15 mouse cellular contexts compared by ENCODE assay signal in genomic region chr4:72233584-72234219, GRCm38 (mm10). TPM values are rescaled to one million over a fixed set of nuclear protein-coding genes. Genes with fewer than 3 reads are reported as not detected.
DNase-seq lines count a peak whose midpoint lies in the region; ATAC-seq and TF ChIP-seq lines count a peak whose summit lies in the region.
"Had no signal": no experiment of that assay in that cellular context is flagged by ENCODE, and none has a peak within 500 bp of the region (broad histone marks: within the 10 kb centered on the region; RNA-seq: fewer than 3 reads in every experiment).

No protein-coding gene starts in this region.

- no peaks in the 10 kb centered on the region for H3K4me1 ChIP-seq in ES-E14 (ENCODE audit: control insufficient read depth in 2 of 2, insufficient read depth in 2 of 2, low read length in 2 of 2, poor library complexity in 1 of 2)
- no peaks in the 10 kb centered on the region for H3K4me1 ChIP-seq in stomach, postnatal 0 days (replicated peaks; ENCODE audit: control insufficient read depth, insufficient read depth)
- H3K4me1 ChIP-seq: heart, embryonic 13.5 days; kidney, embryonic 15.5 days; limb, embryonic 12.5 days; megakaryocyte, embryonic 14.5 days had no signal

- 35% methylated on average over 4 of the region's 4 CpGs for WGBS in stomach, postnatal 0 days

- H3K9ac ChIP-seq in ES-E14 (ENCODE audit: insufficient read depth, low read depth, low read length, poor library complexity, severe bottlenecking) = no peak overlapping the region
- H3K9ac ChIP-seq in stomach, postnatal 0 days (ENCODE audit: low read length) = no peak overlapping the region
- H3K9ac ChIP-seq: heart, embryonic 13.5 days; kidney, embryonic 15.5 days; limb, embryonic 12.5 days had no signal

- no peak overlapping the region for H3K4me2 ChIP-seq in stomach, postnatal 0 days (replicated peaks; ENCODE audit: low read depth)
- H3K4me2 ChIP-seq: heart, embryonic 13.5 days; kidney, embryonic 15.5 days; limb, embryonic 12.5 days had no signal

- H3K4me3 ChIP-seq in ES-E14 (ENCODE audit: insufficient read depth in 1 of 2, low read depth in 1 of 2, low read length in 2 of 2, poor library complexity in 1 of 2, severe bottlenecking in 1 of 2) = no peak overlapping the region
- no peak overlapping the region for H3K4me3 ChIP-seq in stomach, postnatal 0 days (ENCODE audit: low read depth, low read length)
- H3K4me3 ChIP-seq: heart, embryonic 13.5 days; kidney, embryonic 15.5 days; limb, embryonic 12.5 days; megakaryocyte, embryonic 14.5 days had no signal

- H3K36me3 ChIP-seq in ES-E14 (ENCODE audit: control insufficient read depth, insufficient read depth, low read length, poor library complexity, severe bottlenecking) = no peaks in the 10 kb centered on the region
- H3K36me3 ChIP-seq in stomach, postnatal 0 days (ENCODE audit: control insufficient read depth, insufficient read depth, low read length) = no peaks in the 10 kb centered on the region
- H3K36me3 ChIP-seq: heart, embryonic 13.5 days; kidney, embryonic 15.5 days; limb, embryonic 12.5 days had no signal

- in situ Hi-C loops in ES-E14 (cut with MboI; ENCODE audit: low sequenced_read_pairs in 2 of 2, unreplicated experiment in 2 of 2) = no loop called here

- TF ChIP-seq CTCF in stomach, postnatal 0 days (IDR thresholded peaks at IDR 0.05; ENCODE audit: low read depth) = no peak

- no peaks in the 10 kb centered on the region for H3K27me3 ChIP-seq in stomach, postnatal 0 days (ENCODE audit: control insufficient read depth, insufficient read depth, low read length)
- H3K27me3 ChIP-seq: CH12.LX; heart, embryonic 13.5 days; kidney, embryonic 15.5 days; limb, embryonic 12.5 days; megakaryocyte, embryonic 14.5 days had no signal

- H3K27ac ChIP-seq in ES-E14 (ENCODE audit: insufficient read depth, low read depth, low read length, poor library complexity, severe bottlenecking) = no peak overlapping the region
- no peak overlapping the region for H3K27ac ChIP-seq in stomach, postnatal 0 days (replicated peaks)
- H3K27ac ChIP-seq: heart, embryonic 13.5 days; kidney, embryonic 15.5 days; limb, embryonic 12.5 days had no signal

- TF ChIP-seq EP300 in stomach, postnatal 0 days (optimal IDR thresholded peaks at IDR 0.05) = no peak

- ATAC-seq in stomach, postnatal 0 days (ENCODE audit: low FRiP score, low TSS enrichment) = no peak

- no peaks in the 10 kb centered on the region for H3K9me3 ChIP-seq in ES-E14 (ENCODE audit: control insufficient read depth, insufficient read depth, low read depth, low read length)
- no peaks in the 10 kb centered on the region for H3K9me3 ChIP-seq in stomach, postnatal 0 days (ENCODE audit: control insufficient read depth, low read length)
- H3K9me3 ChIP-seq: heart, embryonic 13.5 days; kidney, embryonic 15.5 days; limb, embryonic 12.5 days; megakaryocyte, embryonic 14.5 days had no signal

- peak; percentile 10 for DNase-seq in layer of hippocampus, adult 9-10 months (ENCODE audit: low spot score)
- no peak for DNase-seq in layer of hippocampus, postnatal 36 days
- DNase-seq in ES-E14 (ENCODE audit: low read depth, low spot score) = peak; percentile 1
- DNase-seq in Muller cell, postnatal 12 days (ENCODE audit: inconsistent ontology term) = peak; percentile 30
- DNase-seq in mesoderm, embryonic 11.5 days (ENCODE audit: low read depth, low spot score) = peak; percentile 62
- no peak for DNase-seq in heart, adult 8-10 months (ENCODE audit: low spot score)
- DNase-seq in stomach, postnatal 0 days (ENCODE audit: low spot score) = no peak
- DNase-seq: adrenal gland, adult 2 months; cerebellum, postnatal 14 days; right cerebral cortex, postnatal 4 days had no signal

TF ChIP-seq in ES-E14, 5 proteins besides CTCF, POLR2A, EP300 and RAD21:
- TF ChIP-seq HCFC1 (IDR thresholded peaks at IDR 0.05; ENCODE audit: borderline replicate concordance, insufficient read depth, low read length) = no peak
- TF ChIP-seq ZNF384 (IDR thresholded peaks at IDR 0.05; ENCODE audit: low read depth, low read length) = peak; percentile 41; the same call in 1 of the 2 replicates
- no peak for TF ChIP-seq MAFK (IDR thresholded peaks at IDR 0.05; ENCODE audit: insufficient read depth, low read depth, low read length)
- TF ChIP-seq ZC3H11A (IDR thresholded peaks at IDR 0.05; ENCODE audit: borderline replicate concordance, low read depth, low read length) = no peak
- TF ChIP-seq CHD2 (IDR thresholded peaks at IDR 0.05; ENCODE audit: low read depth, low read length) = no peak

RNA-seq across cellular contexts. Expression of gene Tle1, which starts 33.0 kb away (rescaled TPM):
- total RNA-seq in layer of hippocampus, postnatal 36 days (2021) = 10 to 100 TPM; 70.6 to 82.8 TPM
- total RNA-seq in ES-E14 (2012; rRNA removed) = 24.0 and 26.3 TPM in 2 replicates
- total RNA-seq in heart, adult 8-10 months (2022) = 10 to 100 TPM in 1 of 4 experiments, 1 to 10 TPM in 3; 6.6 to 10.1 (median 7.9) TPM
- polyA plus RNA-seq in stomach, postnatal 0 days (2015; fragmentation: Nextera tagmentation; extraction: Ambion mirVana) = 10.0 and 11.3 TPM in 2 replicates
- total RNA-seq: CH12.LX had no signal

Comparison
In these comparisons a context has a peak if more than half of its experiments do, and no peak if none do; other contexts are left out.
1. DNase-seq: peak in layer of hippocampus, adult 9-10 months (single experiment), ES-E14 (single experiment), Muller cell, postnatal 12 days (single experiment) and mesoderm, embryonic 11.5 days (single experiment); none in layer of hippocampus, postnatal 36 days (0 of 2), heart, adult 8-10 months (single experiment) and stomach, postnatal 0 days (single experiment).